Mouse (Mus musculus): ENCODE data around the gene Usp40.

Usp40 gene

DNA sequence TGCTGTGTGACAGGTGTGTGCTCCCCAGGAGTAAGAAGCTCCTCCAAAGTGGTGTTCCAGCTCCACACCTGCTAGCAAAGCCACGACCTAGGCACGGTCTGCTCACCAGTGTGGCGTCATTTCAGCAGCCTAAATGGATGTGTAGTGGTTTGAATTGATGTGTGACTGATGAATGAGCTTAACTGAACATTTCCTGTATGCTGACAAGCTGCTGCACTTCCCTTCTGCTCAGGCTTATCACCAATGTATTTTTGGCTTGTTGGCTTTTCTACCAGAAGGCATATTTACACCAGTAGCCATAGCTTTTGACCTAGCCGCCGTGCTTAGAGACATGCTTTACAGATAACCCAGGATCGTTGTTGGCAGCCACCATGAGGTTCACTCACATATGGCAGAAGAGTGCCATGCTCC lies 60.7 kb downstream of the Usp40 start:
- DNase-seq (ENCODE audit: low read depth, low spot score): no peak

DNA sequence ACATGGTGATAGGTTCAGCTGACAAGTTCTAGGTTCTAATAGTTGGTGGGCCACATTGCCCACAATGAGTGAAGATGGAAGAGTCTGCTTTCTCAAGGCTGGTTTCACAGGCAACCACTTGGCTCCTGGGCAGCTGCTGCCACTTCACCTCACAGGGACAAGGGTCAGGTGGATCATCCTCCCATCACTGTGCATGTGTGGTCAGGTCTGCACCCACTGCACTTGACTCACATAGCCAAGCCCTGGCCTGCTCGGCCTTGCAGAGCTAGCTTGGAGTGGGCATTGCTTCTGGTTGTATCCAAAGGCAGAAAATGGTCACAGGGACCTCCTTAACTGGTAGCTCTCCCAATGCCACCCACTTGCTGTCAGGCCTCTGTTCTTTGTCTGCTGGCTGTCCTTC lies 66.6 kb downstream of the Usp40 start:
- DNase-seq (ENCODE audit: low read depth, low spot score): no peak

DNA sequence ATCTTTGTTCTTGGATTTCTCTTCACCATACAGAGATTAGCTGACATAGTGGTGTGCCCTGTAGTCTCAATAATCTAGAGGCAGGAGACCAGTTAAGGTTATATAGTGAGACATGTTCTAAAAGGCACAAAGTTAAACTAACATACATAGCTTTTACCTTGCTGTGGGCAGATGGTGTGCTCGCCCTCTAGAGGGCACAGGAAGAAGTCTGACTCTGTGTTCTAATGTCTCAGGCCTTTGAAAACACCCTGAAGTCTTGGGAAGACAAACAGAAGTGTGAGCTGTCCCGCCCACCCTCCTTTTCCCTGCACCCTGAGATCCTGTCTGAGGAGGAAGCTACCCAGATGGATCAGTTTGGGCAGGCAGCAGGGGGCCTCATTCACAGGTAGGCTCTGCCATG lies 71.8 kb downstream of the Usp40 start:
- peak; percentile 47 for DNase-seq (ENCODE audit: low read depth, low spot score)

DNA sequence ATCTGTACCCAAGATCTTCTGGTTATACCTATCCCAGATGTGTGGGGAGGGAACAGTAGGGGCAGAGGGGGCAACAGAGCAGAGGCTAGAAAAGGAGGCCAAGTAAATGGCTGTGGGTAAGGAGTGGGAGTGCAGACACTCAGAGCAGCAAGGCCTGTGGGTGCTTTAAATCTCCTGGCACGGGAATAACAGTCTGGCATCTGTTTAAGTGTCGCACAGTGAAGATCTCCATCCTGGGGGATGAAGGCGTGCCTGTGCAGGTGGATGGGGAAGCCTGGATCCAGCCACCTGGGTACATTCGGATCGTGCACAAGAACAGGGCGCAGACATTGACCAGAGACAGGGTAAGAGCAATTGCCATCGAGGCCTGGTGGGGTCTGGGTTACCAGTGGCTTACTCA lies 72.3 kb downstream of the Usp40 start:
- DNase-seq (ENCODE audit: low read depth, low spot score): no peak

DNA sequence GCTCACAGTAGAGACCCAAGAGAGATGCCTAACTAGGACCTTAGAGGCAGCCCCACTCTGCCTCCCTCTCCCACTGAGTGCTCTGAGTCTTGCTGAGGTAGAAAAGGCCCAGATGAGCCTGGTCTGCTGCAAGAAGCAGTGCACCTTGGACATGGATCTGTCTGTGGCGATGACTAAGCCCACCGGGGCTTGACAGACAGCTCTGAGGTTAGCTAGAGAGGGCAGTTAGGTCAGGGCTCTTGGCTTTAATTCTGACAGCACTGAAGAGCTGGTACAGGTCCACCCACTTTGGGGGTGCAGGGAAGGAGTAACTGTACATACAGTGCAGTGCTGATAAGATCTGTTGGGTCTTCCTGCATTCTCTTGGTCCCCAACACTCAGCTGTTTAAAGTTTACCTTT lies 72.8 kb downstream of the Usp40 start:
- no peak for DNase-seq (ENCODE audit: low read depth, low spot score)

DNA sequence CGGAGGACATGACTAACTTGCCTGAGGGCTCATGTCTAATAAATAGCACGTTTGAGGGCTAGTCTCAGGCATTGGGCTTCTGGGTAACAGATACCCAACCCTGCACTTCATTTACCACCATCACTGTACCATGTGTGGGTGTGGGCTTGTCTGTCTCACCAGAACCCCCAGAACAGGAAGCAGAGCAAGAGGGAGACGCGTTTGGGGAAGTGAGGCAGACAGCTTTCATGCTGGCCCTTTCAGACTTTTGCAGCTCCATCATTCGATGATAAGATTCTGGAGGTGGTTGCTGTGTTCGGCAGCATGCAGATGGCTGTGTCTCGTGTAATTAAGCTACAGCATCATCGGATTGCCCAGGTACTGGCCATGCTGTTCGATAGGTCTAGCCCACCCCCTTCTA lies 73.3 kb downstream of the Usp40 start:
- DNase-seq (ENCODE audit: low read depth, low spot score): no peak

DNA sequence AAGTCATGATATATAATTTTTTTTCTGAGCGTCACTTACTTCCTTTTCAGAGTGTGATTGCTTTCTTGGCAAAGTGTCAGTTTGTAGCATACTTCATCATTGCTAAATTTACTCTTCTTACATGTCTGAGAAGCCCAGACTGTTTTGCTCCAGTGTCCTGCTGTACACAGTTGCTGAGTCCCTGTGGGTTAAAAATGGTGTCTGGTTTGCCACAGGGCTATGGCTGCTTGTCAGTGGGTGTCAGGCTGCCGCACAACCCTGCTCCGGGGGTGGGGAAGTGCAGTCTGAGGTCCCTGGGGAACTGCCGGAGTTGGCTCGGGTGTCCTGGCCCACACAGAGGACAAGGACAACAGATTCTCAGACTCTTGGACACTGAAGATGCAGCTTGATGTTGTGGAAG lies 75.3 kb downstream of the Usp40 start:
- no peak for DNase-seq (ENCODE audit: low read depth, low spot score)

DNA sequence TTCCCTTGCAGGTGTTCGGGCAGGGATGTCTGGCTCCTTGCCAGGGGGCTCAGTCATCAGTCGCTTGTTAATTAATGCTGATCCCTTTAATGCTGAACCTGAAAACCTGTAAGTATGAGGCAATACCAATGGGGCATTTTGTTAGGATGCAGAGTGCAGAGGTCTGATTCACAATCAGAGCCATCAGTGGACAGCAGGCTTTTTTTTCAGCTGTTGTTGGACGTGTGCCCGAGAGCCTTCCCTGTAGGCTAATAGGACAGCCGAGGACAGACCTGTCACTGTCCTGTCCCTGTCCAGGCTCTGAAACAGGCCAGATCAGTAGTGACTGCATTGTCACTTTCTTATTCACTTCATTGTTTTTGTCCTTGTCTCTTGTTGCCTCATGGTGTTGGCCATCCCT lies 78.6 kb downstream of the Usp40 start:
- no peak for DNase-seq (ENCODE audit: low read depth, low spot score)

DNA sequence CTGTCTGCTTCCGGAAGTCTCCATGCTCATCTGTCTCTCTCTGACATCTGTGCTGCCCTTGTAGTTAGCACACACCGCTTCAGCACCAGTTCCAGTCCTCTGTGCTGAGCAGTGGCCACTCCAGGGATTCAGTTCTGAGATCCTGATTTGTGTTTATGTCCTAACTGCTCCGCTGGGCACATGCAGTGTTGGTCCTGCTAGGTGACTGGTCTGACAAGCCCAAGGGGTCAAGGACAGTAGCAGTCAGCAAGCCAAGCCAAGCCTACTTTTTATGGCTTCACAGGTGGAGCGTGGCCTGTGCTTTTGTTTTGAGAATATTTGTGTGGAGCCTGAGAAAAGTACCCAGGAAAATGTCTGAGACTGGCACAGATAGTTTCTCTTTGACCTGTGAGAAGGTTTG lies 83.5 kb downstream of the Usp40 start:
- no peak for DNase-seq (ENCODE audit: low read depth, low spot score)

DNA sequence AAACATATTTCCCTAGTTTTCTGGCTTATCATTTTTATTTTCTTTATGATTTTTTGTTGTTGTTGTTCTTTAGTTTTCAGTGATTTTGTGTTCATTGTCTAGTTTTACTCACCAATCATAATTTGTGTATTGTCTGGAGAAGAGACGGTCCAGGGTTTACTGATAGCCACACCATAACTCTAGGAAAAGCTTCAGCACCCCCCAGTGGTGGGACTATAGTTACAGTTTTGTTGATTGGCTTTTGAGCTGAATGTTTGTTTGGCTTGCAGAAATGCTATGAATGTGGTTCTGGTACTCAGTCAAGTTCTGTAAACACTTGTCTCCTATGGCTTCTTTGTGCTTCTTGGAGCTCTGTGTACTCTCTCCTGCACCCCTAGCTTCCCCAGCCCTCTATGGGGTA lies 85.7 kb downstream of the Usp40 start:
- DNase-seq (ENCODE audit: low read depth, low spot score): peak; percentile 7

DNA sequence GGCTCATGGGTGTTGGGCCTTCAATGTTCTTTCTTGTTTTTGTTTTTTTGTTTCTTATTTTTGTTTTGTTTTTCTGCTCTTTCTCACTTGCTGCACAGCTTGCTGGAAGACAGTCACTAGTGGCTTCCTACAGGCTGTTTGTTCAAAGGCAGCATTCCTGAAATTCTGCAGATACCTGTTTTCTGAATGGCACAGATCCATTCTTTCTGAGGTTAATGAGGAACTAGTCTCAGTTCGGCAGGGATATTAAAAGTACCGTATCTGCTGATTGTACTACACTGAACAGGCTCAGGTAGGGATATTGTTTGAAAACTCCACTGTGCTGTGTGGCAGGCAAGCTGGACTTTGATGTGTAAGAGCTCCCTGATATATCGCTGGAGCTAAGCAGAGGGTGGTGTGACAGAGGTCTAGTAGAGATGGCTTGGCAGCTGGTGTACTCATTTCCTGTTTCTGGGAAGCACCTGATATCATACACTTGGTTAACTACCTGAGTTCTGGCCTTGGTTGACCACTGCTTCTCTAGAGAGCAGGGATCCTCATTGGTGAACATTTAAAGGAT lies 88.2 kb downstream of the Usp40 start:
- no peak for DNase-seq (ENCODE audit: low read depth, low spot score)

DNA sequence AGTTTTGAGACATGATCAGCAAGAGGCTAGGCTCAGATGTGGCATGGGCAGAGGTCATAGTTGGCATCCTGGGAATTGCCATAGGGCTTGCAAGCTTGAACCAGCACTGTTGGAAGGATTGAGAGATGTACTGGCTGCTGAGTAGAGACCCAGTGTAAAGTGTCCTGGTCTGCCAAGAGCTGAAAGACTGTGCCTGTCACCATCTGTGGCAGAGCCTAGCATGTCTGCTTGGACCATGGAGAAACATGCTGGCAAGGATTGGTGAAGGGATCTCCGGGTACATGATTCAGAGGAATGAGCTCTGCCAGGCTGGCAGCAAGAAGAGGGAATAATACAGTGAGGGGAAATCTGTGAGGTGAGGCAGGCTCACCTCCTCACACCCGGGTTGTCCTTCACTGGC lies 90.3 kb downstream of the Usp40 start:
- DNase-seq (ENCODE audit: low read depth, low spot score): no peak

DNA sequence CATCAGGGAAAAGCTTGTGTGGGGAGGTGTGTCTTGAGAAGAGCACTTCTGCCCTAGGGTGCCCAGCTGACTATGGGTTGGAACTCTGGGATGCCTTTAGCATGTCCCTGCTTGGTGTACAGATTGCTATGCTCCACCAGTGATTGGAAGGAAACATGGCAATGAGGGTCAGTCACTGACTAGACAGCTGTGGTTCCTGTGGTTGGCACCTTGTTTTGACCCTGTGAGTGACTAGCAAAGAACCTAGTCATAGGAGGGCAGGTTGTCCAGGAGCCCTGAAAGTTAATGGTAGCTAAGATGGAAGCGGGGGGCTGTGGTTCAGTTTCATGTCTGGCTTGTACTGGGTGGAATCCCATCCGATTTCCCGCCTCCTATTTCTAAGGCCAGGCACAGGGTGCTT lies 91.0 kb downstream of the Usp40 start:
- DNase-seq (ENCODE audit: low read depth, low spot score): no peak

DNA sequence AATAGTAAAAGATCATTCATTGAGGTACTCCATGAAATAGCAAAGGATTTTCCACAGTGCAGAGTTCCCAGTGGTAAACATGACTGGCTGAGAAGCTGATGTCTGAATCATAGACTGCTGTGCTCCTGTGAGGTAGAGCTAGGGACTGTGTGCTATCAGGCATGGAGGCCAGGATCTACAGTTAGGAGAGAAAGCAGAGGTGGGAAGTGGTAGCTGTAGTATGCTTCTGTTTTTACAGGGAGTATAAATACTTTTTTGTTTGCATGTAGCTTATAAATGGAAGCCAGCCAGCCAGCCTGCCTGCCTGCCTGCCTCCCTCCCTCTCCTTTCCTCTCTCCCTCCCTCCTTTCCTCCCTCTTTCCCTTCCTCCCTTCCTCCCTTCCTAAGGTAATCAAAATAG lies 95.0 kb downstream of the Usp40 start:
- no peak for DNase-seq (ENCODE audit: low read depth, low spot score)

DNA sequence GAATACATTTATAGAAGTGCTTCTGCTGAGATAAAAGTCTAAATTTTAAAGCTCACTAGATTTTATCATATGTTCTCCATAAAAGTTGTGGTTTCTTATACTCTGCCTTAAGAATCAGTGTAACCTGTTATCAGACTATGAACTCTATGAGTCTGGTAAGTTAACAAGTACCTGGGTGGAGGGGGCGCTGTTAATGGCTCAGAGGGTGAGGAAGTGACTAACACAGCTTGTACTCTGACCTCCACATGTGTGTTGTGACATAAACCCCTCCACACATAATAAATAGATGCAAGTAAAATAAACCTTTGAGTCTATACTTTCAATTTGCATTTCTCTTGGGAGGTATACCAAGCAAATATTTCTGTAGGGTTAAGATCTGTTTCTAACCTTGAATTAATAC lies 97.9 kb downstream of the Usp40 start:
- DNase-seq (ENCODE audit: low read depth, low spot score): no peak

DNA sequence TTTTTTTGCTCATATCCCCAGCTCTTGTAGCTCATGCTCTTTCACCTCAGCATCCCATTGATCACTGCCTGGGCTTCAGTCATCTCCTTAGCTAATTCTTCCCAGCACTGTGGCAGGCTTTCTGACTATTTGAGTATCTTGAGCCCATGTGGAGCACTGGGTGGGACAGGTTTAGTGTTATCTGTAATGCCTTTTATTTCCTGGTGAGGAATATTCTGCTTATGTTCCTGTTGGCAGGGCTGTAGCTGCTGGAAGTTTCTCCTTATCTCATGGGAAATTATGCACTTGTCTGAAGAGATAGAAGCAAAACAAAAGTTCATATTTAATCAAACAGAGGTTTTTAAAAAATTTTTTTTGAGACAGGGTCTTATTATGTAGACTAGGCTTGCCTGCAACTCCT lies 98.8 kb downstream of the Usp40 start:
- no peak for DNase-seq (ENCODE audit: low read depth, low spot score)

DNA sequence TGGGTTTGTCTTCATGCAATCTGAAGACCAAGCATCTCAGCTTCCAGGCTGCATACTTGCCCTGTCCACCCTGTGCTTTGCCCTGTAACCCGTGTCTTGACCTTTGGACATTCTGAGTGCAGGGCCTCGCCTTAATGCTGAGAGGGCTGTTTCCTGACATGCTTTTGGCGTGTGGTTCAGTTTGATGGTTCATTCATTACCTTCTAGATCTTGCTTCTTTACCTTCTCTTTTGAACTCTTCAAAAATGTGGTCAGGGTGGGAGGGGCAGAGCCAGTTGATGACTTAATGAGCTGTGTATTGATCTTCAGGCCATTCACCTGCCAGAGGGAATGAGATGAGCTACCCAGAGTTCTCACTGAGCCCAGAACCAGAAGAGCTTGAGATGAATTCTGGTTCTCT lies 99.6 kb downstream of the Usp40 start:
- DNase-seq (ENCODE audit: low read depth, low spot score): no peak

DNA sequence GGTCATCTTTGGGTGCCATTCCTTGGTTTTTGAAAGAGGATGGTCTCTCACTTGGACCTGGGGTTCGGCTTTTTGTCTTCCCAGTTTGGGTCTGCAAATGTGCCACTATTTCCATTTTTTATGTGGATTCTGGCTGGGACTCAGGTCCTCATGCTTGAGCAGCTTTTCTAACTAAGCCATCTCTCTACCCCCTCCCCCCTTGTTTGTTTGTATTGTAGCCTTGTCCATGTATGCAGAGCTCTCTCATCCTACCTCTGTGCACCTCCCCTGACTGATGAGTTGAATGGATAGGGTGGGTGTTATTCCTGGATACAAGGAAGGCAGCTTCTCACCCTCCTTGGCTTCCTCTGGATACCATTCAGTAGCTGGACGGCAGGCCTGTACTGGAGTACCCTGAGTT lies 100.3 kb downstream of the Usp40 start:
- DNase-seq (ENCODE audit: low read depth, low spot score): no peak

DNA sequence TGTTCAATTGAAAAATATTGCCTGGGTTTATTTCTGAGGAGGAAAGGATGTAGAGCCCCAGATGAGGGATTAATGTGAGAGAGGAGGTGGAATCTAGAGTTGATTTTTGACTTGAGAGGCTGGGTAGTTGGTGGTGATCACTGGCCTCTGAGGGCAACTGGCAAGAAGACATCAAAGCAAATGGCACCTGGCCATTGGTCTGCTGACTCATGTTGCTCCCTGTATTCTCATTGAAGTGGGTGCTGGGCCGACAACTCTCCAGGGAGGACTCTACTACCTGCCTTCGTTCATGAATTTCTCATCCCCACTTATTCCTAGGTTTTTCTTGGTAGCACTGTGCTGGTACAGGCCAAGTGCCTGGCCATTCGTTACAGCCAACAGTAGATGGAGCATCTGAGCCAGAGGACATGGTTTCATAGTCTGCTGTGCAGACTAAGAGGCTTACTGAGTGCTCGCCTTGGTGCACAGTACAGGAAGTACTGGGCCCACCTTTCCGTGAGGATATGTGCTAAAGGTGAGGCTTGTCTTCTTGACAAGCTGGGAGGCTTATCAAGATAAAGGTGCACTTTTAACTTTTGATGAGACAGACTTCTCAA lies 101.9 kb downstream of the Usp40 start:
- no peak for DNase-seq (ENCODE audit: low read depth, low spot score)

DNA sequence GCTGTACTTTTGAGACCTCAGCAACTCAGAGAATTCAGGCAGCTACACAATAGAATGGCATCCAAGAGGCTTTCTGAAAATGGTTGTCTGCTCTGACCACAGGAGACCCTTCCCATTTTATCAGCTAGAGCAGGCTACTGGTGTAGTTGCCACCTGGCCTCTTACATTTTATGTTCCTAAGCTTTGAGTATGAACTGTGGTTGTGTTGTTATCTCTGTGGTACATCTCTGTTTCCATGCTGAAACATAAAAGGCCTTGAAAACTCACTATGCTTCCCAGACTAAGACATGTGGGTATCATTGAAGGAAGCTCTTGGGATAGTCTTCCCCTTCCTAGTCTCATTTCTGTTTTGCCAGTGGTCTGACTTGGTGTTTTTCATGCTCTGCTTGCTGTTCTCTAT lies 106.2 kb downstream of the Usp40 start:
- no peak for DNase-seq (ENCODE audit: low read depth, low spot score)

DNA sequence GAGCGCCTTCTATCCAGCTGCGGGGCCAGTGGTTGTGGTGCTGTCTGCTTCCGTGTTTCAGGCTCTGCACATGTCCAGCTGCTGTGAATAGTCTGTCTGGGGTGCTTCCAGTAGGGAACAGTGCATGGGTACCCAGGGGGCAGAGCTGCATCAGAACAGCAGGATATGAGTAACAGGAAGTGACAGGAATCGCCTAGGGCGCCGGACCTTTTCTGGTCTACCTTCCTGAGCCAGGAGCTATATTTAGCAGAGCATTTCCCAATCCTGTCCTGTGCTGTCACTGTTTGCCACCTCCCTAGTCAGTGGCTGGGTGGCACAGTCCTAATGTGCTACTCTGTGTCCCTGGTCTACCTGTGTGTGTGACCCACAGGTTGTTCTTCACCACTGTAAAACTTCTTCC lies 107.4 kb downstream of the Usp40 start:
- DNase-seq (ENCODE audit: low read depth, low spot score): peak; percentile 8

DNA sequence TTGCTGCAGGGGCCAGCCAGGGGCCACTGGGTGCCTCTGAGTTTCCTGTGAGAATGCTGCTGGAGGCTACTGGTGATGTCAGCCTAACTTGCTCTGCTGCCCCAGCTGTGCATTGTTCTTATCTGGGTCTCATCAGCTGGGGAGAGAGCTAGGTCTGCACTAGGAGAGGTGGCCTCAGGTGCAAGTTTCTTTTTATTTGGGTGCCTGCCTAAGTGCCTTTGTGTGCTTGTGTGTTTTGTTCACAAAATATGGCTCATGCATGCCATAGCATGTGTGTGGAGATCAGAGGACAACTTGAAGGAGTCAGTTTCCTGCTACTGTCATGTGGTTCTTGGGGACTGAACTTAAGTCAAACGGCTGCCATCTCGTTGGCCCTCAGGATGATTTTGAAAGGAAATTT lies 108.7 kb downstream of the Usp40 start:
- DNase-seq (ENCODE audit: low read depth, low spot score): no peak

DNA sequence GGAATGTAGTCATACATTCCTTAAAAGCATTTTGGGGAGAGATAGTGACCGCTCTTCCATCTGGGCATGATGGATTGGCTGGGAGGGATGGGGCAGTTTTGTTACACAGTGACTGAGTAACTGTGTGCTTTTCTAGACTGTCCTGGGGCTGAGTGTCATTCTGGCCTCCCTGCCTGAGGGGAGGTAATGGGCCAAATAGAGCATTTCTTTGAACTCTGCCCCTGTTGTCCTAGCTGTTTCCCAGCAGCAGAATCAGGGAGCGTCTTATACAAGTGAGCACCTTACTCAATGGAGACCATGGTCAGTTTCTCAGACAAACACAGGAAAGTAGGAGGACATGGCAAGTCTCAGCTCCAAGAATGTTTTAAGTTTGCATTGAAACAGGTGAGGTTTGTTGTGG lies 111.4 kb downstream of the Usp40 start:
- DNase-seq (ENCODE audit: low read depth, low spot score): no peak

All from ZHBTc4 (cell line).